Mouse (Mus musculus) ES-E14 (cell line): ENCODE data around the gene Slc2a8.

Source experiments
- CHD2 ChIP-seq: IDR thresholded peaks from 2 replicates; pipeline ENCODE4 v1.6.1; 2014; ENCODE audit warnings: mild to moderate bottlenecking, low read depth, low read length, inconsistent platforms
- HCFC1 ChIP-seq: IDR thresholded peaks from 2 replicates; pipeline ENCODE4 v1.6.1; 2012; ENCODE audit warnings: low read length, inconsistent platforms, borderline replicate concordance; ENCODE audit not compliant: insufficient read depth
- MAFK ChIP-seq: IDR thresholded peaks from 2 replicates; pipeline ENCODE4 v1.6.1; 2014; ENCODE audit warnings: mild to moderate bottlenecking, low read depth, low read length, inconsistent platforms; ENCODE audit not compliant: insufficient read depth
- ZC3H11A ChIP-seq: IDR thresholded peaks from 2 replicates; pipeline ENCODE4 v1.6.1; 2012; ENCODE audit warnings: low read depth, mild to moderate bottlenecking, inconsistent platforms, low read length, borderline replicate concordance

DNA sequence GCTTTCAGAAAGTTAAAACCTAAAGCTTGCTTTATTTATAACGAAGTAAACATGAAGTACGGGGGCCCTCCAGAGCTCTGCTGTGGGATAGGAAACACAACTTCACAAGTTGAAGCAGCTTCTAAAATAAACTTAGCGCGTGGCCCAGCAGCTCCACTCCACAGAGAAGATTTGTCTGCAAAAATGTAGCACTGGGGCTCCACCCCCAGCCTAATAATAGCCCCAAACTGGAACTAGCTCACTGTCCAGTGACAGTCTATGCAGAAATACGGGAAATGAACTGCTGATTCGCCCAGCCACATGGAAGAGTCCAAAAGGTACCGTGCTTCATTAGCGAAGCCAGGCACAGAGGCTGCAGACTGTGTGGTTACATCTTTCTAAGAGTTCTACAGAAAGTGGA is 12.6 kb downstream of the Slc2a8 start:
- TF ChIP-seq HCFC1 (no peak), MAFK (no peak), ZC3H11A (no peak), CHD2 (no peak)
